Mouse (Mus musculus) embryonic facial prominence, embryonic 15.5 days (tissue): Measurements from ENCODE around the gene Dclk1. TPM values are rescaled to one million over a fixed set of nuclear protein-coding genes. Genes with fewer than 3 reads are reported as not detected.
"Not testable (repeated sequence)": the region's sequence is repeated elsewhere in the genome, so short reads cannot be mapped to it uniquely, and the experiment has no call there.

Source experiments
- ATAC-seq: fragments of 200-750 bp; cut with Nextera tagmentation; 2 replicates; pipeline ENCODE4 v1.8.0; 2017; ENCODE audit warnings: low read depth, moderate TSS enrichment; ENCODE audit not compliant: insufficient number of reproducible peaks, low FRiP score, low TSS enrichment
- H3K27ac ChIP-seq: fragments of 300-500 bp; sonication (generic); replicated peaks from 2 replicates; pipeline ENCODE4 v1.5.1; 2015; ENCODE audit warnings: mild to moderate bottlenecking, inconsistent platforms
- H3K27me3 ChIP-seq: fragments of 300-500 bp; sonication (generic); 2 replicates; pipeline ENCODE4 v1.6.1; 2015; ENCODE audit warnings: inconsistent platforms
- H3K36me3 ChIP-seq: fragments of 300-500 bp; sonication (generic); 2 replicates; pipeline ENCODE4 v1.6.1; 2015; ENCODE audit warnings: mild to moderate bottlenecking, inconsistent platforms
- H3K4me1 ChIP-seq: fragments of 300-500 bp; sonication (generic); 2 replicates; pipeline ENCODE4 v1.6.1; 2015; ENCODE audit warnings: inconsistent platforms
- H3K4me2 ChIP-seq: fragments of 300-500 bp; sonication (generic); replicated peaks from 2 replicates; pipeline ENCODE4 v1.6.1; 2015; ENCODE audit warnings: mild to moderate bottlenecking, inconsistent platforms
- H3K4me3 ChIP-seq: fragments of 300-500 bp; sonication (generic); replicated peaks from 2 replicates; pipeline ENCODE4 v1.5.1; 2015; ENCODE audit warnings: mild to moderate bottlenecking, inconsistent platforms
- H3K9ac ChIP-seq: fragments of 300-500 bp; sonication (generic); 2 replicates; pipeline ENCODE4 v1.6.1; 2015; ENCODE audit warnings: inconsistent platforms
- H3K9me3 ChIP-seq: fragments of 300-500 bp; sonication (generic); replicated peaks from 2 replicates; pipeline ENCODE4 v1.6.1; 2016; ENCODE audit warnings: inconsistent platforms
- WGBS: fragments of 180-500 bp; shearing (Covaris S2); methylation state at CpG from one replicate; pipeline ENCODE4 v1.1.7; 2015; 5-methylcytosine and 5-hydroxymethylcytosine counted together
- polyA plus RNA-seq: library from polyadenylated mRNA; unstranded; fragments of >200 nt; fragmentation: Nextera tagmentation; extraction: Ambion mirVana; gene quantifications from 2 replicates; pipeline ENCODE4 v1.2.1, GENCODE M21; 2015

Dclk1 gene
- polyA plus RNA-seq: 64.6 and 75.2 TPM in 2 replicates

GRCm38 (mm10) chr3:55241730-55242421 is at the start of gene Dclk1:
Gene Dclk1 (plus strand): TSS chr3:55242364.
- Histone ChIP-seq H3K27me3 (peaks cover 7% of the 10 kb centered on the region; the same call in 1 of the 2 replicates), H3K4me2 (peak within 1 kb of the TSS; percentile 92), H3K9ac (peak within 1 kb of the TSS; percentile 51), H3K4me1 (peaks cover 17% of the 10 kb centered on the region), H3K36me3 (no peaks in the 10 kb centered on the region), H3K4me3 (peak within 1 kb of the TSS; percentile 63), H3K9me3 (no peaks in the 10 kb centered on the region), H3K27ac (peak within 1 kb of the TSS; percentile 82)
- WGBS: 29% methylated on average over 10 of the region's 10 CpGs
- ATAC-seq: peak; percentile 1; the same call in 1 of the 2 replicates

DNA sequence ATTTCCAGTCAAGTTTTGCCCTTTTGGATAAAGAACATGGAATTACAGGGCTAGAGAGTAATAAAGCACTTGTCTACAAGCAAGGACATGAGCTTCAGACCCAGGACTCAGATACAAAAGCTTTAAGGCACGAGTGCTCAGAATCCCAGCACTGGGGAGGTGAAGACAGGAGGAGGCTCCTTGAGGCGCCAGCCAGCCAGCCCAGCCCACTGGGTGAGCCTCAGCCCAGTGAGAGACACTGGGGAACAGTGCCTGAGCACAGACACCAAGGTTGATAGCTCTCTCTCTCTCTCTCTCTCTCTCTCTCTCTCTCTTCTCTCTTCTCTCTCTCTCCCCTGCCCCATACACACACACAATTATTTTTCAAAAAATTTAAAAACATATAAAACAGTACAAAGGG is 48.8 kb upstream of the Dclk1 start:
- WGBS: 57% methylated on average over 2 of the region's 2 CpGs
- H3K4me1 ChIP-seq: no peaks in the 10 kb centered on the region
- H3K4me3 ChIP-seq: no peak overlapping the region
- no peak overlapping the region for H3K9ac ChIP-seq
- H3K27me3 ChIP-seq: no peaks in the 10 kb centered on the region
- H3K9me3 ChIP-seq: no peaks in the 10 kb centered on the region
- no peak overlapping the region for H3K27ac ChIP-seq
- no peak for ATAC-seq
- H3K36me3 ChIP-seq: no peaks in the 10 kb centered on the region
- H3K4me2 ChIP-seq: no peak overlapping the region

- Histone ChIP-seq H3K27ac (no peak overlapping the region), H3K27me3 (no peaks in the 10 kb centered on the region), H3K9ac (no peak overlapping the region), H3K4me3 (no peak overlapping the region), H3K36me3 (no peaks in the 10 kb centered on the region), H3K4me1 (no peaks in the 10 kb centered on the region), H3K9me3 (no peaks in the 10 kb centered on the region), H3K4me2 (no peak overlapping the region)
- WGBS: 72% methylated on average over 8 of the region's 8 CpGs
- ATAC-seq: no peak
Observed at GRCm38 (mm10) chr3:55194792-55195191, 47.4 kb upstream of the Dclk1 start.

DNA sequence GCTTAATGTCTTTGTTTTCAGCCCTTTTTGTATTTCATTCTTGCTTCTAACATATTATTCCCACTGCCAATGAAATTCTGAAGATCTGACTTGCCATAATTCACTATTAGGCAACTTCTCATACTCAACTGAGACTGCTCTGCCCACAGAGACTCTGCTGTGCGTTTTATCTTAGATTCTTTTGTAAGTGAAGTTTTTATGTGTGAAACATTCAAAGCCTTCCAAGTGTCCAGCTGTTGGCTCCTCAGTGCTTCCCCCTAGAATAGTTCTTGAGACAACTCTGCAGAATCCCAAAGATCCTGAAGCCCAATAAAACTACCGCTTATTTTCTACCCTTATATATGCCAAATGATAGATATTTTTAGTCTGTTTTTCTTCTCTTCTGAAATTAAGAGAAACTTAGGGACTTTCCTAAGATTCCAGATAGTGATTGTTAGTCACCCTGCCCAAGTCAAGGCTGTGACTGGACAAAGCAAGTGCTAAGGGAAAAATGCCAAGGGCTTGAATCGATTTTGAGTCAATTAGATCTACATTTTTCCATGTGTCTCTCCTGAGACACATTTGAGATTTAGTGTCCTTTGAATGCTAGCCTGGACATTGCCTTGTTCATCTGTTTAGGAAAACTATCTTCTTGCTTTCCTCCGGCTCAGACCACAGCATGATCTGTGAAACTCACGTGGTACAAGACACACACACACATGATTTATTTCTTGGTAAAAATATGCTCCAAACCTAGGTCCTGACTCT is 46.4 kb upstream of the Dclk1 start:
- Histone ChIP-seq H3K4me3 (no peak overlapping the region), H3K36me3 (no peaks in the 10 kb centered on the region), H3K27ac (no peak overlapping the region), H3K4me1 (no peaks in the 10 kb centered on the region), H3K27me3 (no peaks in the 10 kb centered on the region), H3K9ac (no peak overlapping the region), H3K9me3 (no peaks in the 10 kb centered on the region), H3K4me2 (no peak overlapping the region)
- 82% methylated on average over 5 of the region's 5 CpGs for WGBS
- ATAC-seq: no peak

DNA sequence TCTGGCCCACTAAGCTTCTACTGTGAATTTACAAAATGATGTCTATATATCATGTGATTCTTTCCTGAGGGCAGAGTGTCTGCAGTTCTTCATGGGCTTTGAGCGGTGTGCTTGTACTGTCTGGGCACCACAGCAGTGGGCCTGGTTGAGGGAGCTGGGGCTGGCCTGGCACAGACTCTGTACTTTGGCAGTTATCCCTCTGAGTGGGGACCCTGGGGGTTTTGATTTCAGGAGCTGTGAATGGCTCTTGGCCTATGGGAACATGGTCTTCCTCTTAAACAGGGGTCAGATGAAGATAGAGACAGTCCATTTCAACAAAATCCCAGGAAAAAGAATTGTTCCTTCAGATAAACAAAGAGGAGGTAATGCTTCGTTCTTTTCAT is 45.8 kb upstream of the Dclk1 start:
- ATAC-seq: no peak
- H3K36me3 ChIP-seq: no peaks in the 10 kb centered on the region
- no peak overlapping the region for H3K4me2 ChIP-seq
- no peak overlapping the region for H3K27ac ChIP-seq
- WGBS: 86% methylated on average over 2 of the region's 2 CpGs
- H3K9ac ChIP-seq: no peak overlapping the region
- H3K27me3 ChIP-seq: no peaks in the 10 kb centered on the region
- no peaks in the 10 kb centered on the region for H3K9me3 ChIP-seq
- no peak overlapping the region for H3K4me3 ChIP-seq
- no peaks in the 10 kb centered on the region for H3K4me1 ChIP-seq

- H3K9ac ChIP-seq, H3K4me3 ChIP-seq, H3K36me3 ChIP-seq, H3K9me3 ChIP-seq, H3K4me2 ChIP-seq, H3K27me3 ChIP-seq, H3K4me1 ChIP-seq, ATAC-seq, H3K27ac ChIP-seq: not testable (repeated sequence)
- WGBS: 96% methylated on average over 11 of the region's 11 CpGs
Observed at GRCm38 (mm10) chr3:55203621-55204020, 38.5 kb upstream of the Dclk1 start.

DNA sequence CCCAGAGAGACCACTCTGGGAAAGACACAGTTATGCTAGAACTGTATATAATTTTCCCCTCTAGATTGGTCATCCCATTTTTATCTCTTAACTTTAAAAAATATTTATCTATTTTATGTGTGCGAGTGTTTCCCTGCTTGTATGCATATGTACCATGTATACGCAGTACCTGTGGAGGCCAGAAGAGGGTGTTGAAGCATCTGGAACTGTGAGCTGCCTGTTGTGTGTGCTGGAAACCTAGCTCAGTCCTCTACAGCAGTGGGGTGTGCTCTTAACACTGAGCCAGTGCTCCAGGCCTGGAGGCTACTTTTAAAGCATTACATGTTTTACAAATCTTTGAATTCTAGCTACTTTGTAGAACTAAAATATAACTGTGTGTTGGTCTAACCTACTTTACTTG is 35.8 kb upstream of the Dclk1 start:
- no peak overlapping the region for H3K4me2 ChIP-seq
- no peaks in the 10 kb centered on the region for H3K36me3 ChIP-seq
- ATAC-seq: no peak
- no peaks in the 10 kb centered on the region for H3K9me3 ChIP-seq
- no peak overlapping the region for H3K27ac ChIP-seq
- no peak overlapping the region for H3K9ac ChIP-seq
- 99% methylated on average over 2 of the region's 2 CpGs for WGBS
- H3K4me1 ChIP-seq: no peaks in the 10 kb centered on the region
- H3K27me3 ChIP-seq: no peaks in the 10 kb centered on the region
- no peak overlapping the region for H3K4me3 ChIP-seq

GRCm38 (mm10) chr3:55207665-55208064 is 34.5 kb upstream of the Dclk1 start:
- no peaks in the 10 kb centered on the region for H3K4me1 ChIP-seq
- ATAC-seq: 0 out of 2 replicates have a peak, but pooled peaks have one; percentile 24
- H3K4me3 ChIP-seq: no peak overlapping the region
- H3K27ac ChIP-seq: no peak overlapping the region; the same call in 1 of the 2 replicates
- WGBS: 50% methylated on average over 6 of the region's 6 CpGs
- no peak overlapping the region for H3K9ac ChIP-seq
- no peak overlapping the region for H3K4me2 ChIP-seq
- H3K27me3 ChIP-seq: no peaks in the 10 kb centered on the region
- H3K9me3 ChIP-seq: no peaks in the 10 kb centered on the region
- H3K36me3 ChIP-seq: no peaks in the 10 kb centered on the region

- H3K4me3 ChIP-seq: no peak overlapping the region
- peaks cover 11% of the 10 kb centered on the region; the same call in 1 of the 2 replicates for H3K4me1 ChIP-seq
- no peak for ATAC-seq
- no peaks in the 10 kb centered on the region for H3K9me3 ChIP-seq
- no peak overlapping the region for H3K9ac ChIP-seq
- 26% methylated on average over 2 of the region's 2 CpGs for WGBS
- H3K4me2 ChIP-seq: no peak overlapping the region
- no peaks in the 10 kb centered on the region for H3K27me3 ChIP-seq
- no peak overlapping the region for H3K27ac ChIP-seq
- no peaks in the 10 kb centered on the region for H3K36me3 ChIP-seq
Observed at GRCm38 (mm10) chr3:55212254-55212653, 29.9 kb upstream of the Dclk1 start.

- H3K4me2 ChIP-seq: no peak overlapping the region
- no peak overlapping the region for H3K9ac ChIP-seq
- ATAC-seq: no peak
- 30% methylated on average over 4 of the region's 4 CpGs for WGBS
- no peaks in the 10 kb centered on the region for H3K36me3 ChIP-seq
- H3K9me3 ChIP-seq: no peaks in the 10 kb centered on the region
- H3K27ac ChIP-seq: no peak overlapping the region
- H3K27me3 ChIP-seq: no peaks in the 10 kb centered on the region
- no peak overlapping the region for H3K4me3 ChIP-seq
- H3K4me1 ChIP-seq: peaks cover 11% of the 10 kb centered on the region; the same call in 1 of the 2 replicates
Observed at GRCm38 (mm10) chr3:55213785-55214184, 28.4 kb upstream of the Dclk1 start.

GRCm38 (mm10) chr3:55214413-55214812 is 27.8 kb upstream of the Dclk1 start:
- Histone ChIP-seq H3K27ac (no peak overlapping the region), H3K4me2 (no peak overlapping the region), H3K4me3 (no peak overlapping the region), H3K36me3 (no peaks in the 10 kb centered on the region), H3K4me1 (peaks cover 11% of the 10 kb centered on the region; the same call in 1 of the 2 replicates), H3K9me3 (no peaks in the 10 kb centered on the region), H3K27me3 (no peaks in the 10 kb centered on the region), H3K9ac (no peak overlapping the region)
- WGBS: 59% methylated on average over 6 of the region's 6 CpGs
- ATAC-seq: no peak
